Mouse (Mus musculus): ENCODE measurements around the gene Dnmbp.

GRCm38 (mm10) chr19:43878111-43879092, 61.6 kb downstream of the Dnmbp start:
- TF ChIP-seq CTCF (IDR thresholded peaks at IDR 0.05; ENCODE audit: low read depth): no peak
- TF ChIP-seq EP300 (IDR thresholded peaks at IDR 0.05; ENCODE audit: low read depth): no peak

All from liver, postnatal 0 days (tissue).